Mouse (Mus musculus) layer of hippocampus, adult 18-20 months (tissue): ENCODE results near the gene Pxdn. TPM values are rescaled to one million over a fixed set of nuclear protein-coding genes. Genes with fewer than 3 reads are reported as not detected.

Experiments
- total RNA-seq, 2 experiments: library from RNA; stranded (reverse); gene quantifications; 2 replicates each; pipeline ENCODE4 v1.2.3; 2021

Gene Pxdn
- total RNA-seq, 2 experiments from 2014 or later = 63.4 to 68.9 TPM

Other genes starting within 250 kb of the Pxdn start
- gene Tpo, start 195.0 kb downstream of the Pxdn start, total RNA-seq = under 1 TPM; 0.10 to 0.43 TPM